Comparison of ENCODE assay signal across 7 mouse cellular contexts in the genomic region with DNA sequence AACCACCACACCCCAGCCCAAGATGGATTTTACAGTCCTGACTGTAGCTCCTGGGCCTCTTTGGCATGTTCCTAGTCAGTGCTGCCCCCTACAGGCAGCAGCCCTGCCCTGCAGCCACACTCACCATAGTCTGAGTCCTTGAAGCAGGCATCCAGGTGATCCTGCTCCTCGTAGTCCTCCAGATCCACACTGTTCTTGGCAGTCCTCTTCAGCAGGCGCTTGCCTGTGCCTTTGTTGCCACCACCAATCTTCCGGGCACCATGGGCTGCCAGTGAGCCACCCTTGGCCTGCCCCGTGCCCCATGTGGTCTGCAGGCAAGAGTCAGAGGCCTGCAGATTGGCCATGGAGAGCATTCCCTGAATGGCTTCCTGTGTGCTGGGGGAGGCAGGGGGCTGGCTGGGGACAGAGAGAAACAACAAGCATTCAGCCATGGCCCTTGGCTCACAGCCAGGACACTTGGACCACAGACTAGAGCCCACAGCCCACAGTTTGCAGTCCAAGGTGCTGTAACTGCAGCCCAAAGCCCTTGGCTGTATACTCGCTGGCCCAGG.
DNase-seq lines count a peak whose midpoint lies in the region; TF ChIP-seq lines count a peak whose summit lies in the region.

No protein-coding gene starts in this region.

- H3K9ac ChIP-seq in ES-Bruce4 (ENCODE audit: low read depth, poor library complexity, severe bottlenecking) = no peak overlapping the region

- TF ChIP-seq CTCF in ES-Bruce4 (IDR thresholded peaks at IDR 0.05; ENCODE audit: low read depth, low read length) = peak; percentile 98
- peak; percentile 76 for TF ChIP-seq CTCF in cortical plate, adult 2 months (IDR thresholded peaks at IDR 0.05; ENCODE audit: extremely low read depth, insufficient read depth, low read length)

- peak; percentile 20 for DNase-seq in T-cell, adult 2 months (ENCODE audit: low spot score)
- peak; percentile 70 for DNase-seq in gastrocnemius, postnatal 25 days
- peak; percentile 73 for DNase-seq in layer of hippocampus, adult 11-12 months (ENCODE audit: low spot score)
- peak; percentile 59 for DNase-seq in lung, postnatal 10 days
- peak; percentile 42 for DNase-seq in skeletal muscle tissue, adult 2 months (ENCODE audit: low read depth, low spot score)

- H3K4me3 ChIP-seq in ES-Bruce4 (ENCODE audit: low read depth, low read length) = no peak overlapping the region
- H3K4me3 ChIP-seq in cortical plate, adult 2 months (ENCODE audit: insufficient read depth, low read length) = no peak overlapping the region

- H3K36me3 ChIP-seq in ES-Bruce4 (ENCODE audit: control insufficient read depth, insufficient read depth, low read length, poor library complexity, severe bottlenecking) = no peaks in the 10 kb centered on the region

- peaks cover 3% of the 10 kb centered on the region for H3K4me1 ChIP-seq in ES-Bruce4 (ENCODE audit: control insufficient read depth, insufficient read depth, low read length)
- H3K4me1 ChIP-seq in cortical plate, adult 2 months (ENCODE audit: control insufficient read depth, insufficient read depth, low read length) = no peaks in the 10 kb centered on the region

- H3K9me3 ChIP-seq in ES-Bruce4 (replicated peaks; ENCODE audit: control insufficient read depth, insufficient read depth, low read length, poor library complexity, severe bottlenecking) = no peaks in the 10 kb centered on the region

- TF ChIP-seq POLR2A in ES-Bruce4 (IDR thresholded peaks at IDR 0.05; ENCODE audit: insufficient read depth, low read length) = no peak
- TF ChIP-seq POLR2A in cortical plate, adult 2 months (IDR thresholded peaks at IDR 0.05; ENCODE audit: extremely low read depth, insufficient read depth, low read length) = no peak

- TF ChIP-seq EP300 in ES-Bruce4 (IDR thresholded peaks at IDR 0.05; ENCODE audit: insufficient read depth, low read depth, low read length) = no peak

- no peaks in the 10 kb centered on the region for H3K27me3 ChIP-seq in ES-Bruce4 (ENCODE audit: control insufficient read depth, insufficient read depth, low read length, poor library complexity, severe bottlenecking)

- no peak overlapping the region for H3K27ac ChIP-seq in ES-Bruce4 (ENCODE audit: insufficient read depth, low read length)
- H3K27ac ChIP-seq in cortical plate, adult 2 months (ENCODE audit: insufficient read depth, low read length) = no peak overlapping the region

Comparison
In these comparisons a context has a peak if more than half of its experiments do, and no peak if none do; other contexts are left out.
1. DNase-seq: peak in every context shown above with its lines; median percentile 73 in layer of hippocampus, adult 11-12 months; 70 in gastrocnemius, postnatal 25 days; 59 in lung, postnatal 10 days; 42 in skeletal muscle tissue, adult 2 months; 20 in T-cell, adult 2 months.